Mouse (Mus musculus): ENCODE results near the gene Bbc3. TPM values are rescaled to one million over a fixed set of nuclear protein-coding genes. Genes with fewer than 3 reads are reported as not detected.

Gene Bbc3
- polyA plus RNA-seq, 1 experiment from 2014 or later: 7.4 TPM

DNA sequence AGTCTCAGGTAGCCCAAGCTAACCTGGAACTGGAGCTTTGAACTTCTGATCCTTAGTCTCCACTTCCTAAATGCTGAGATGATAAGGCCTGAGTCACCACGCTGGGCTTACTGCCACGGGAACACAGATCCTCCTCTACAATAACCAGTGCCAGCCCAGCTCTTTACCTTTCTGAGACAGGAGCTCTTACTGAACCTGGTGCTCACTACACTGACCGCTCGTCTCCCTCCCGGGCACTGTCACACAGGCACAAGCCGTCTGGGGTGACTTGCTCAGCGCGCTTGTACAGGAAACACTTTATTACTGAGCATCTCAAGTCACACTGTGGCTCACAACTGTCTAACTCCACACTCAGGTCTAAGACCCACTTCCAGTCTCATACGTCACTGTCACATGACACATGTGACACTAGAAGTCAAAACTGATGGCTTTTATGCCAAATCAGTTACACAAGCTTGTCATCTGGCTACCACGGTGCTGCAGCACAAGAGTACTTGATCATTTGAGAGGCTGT is 58.0 kb downstream of the Bbc3 start:
- Histone ChIP-seq H3K4me3 (no peak overlapping the region), H3K27ac (no peak overlapping the region), H3K27me3 (no peaks in the 10 kb centered on the region), H3K9me3 (no peaks in the 10 kb centered on the region), H3K36me3 (peaks cover 88% of the 10 kb centered on the region), H3K9ac (no peak overlapping the region), H3K4me1 (no peaks in the 10 kb centered on the region), H3K4me2 (replicated peaks) (no peak overlapping the region)
- 79% methylated on average over 10 of the region's 10 CpGs for WGBS
- ATAC-seq (ENCODE audit: insufficient number of reproducible peaks, insufficient read depth, low FRiP score, low TSS enrichment): no peak

DNA sequence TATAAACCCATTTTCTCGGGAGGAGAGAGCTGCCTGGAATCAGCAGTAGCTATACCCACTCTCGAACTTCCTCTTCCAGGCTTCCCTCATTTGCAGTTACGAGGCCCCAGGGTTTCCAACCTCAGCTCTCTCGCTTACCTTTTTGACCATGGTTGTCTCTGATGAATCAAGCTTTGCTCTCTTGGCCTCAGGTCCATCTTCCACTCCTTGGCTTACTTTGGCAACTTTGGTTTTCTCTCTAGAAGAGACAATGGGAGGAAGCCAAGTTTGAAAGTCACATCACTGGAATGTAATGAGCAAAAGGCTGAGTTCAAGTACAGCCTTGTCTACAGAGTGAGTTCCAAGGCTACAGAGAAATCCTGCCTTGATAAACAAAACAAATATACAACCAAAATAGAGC is 58.5 kb downstream of the Bbc3 start:
- no peaks in the 10 kb centered on the region for H3K27me3 ChIP-seq
- 81% methylated on average over 4 of the region's 4 CpGs for WGBS
- H3K9me3 ChIP-seq: no peaks in the 10 kb centered on the region
- no peak overlapping the region for H3K9ac ChIP-seq
- H3K4me2 ChIP-seq (replicated peaks): no peak overlapping the region
- H3K4me1 ChIP-seq: no peaks in the 10 kb centered on the region
- H3K36me3 ChIP-seq: peaks cover 89% of the 10 kb centered on the region
- H3K27ac ChIP-seq: no peak overlapping the region
- no peak for ATAC-seq (ENCODE audit: insufficient number of reproducible peaks, insufficient read depth, low FRiP score, low TSS enrichment)
- H3K4me3 ChIP-seq: no peak overlapping the region

Other genes with a start within 250 kb of the Bbc3 start
- 0.05 and 0.18 TPM in 2 replicates for gene Zfp541, start 246.6 kb upstream of the Bbc3 start, polyA plus RNA-seq (2016; fragmentation: Nextera tagmentation; extraction: Ambion mirVana)
- gene Napa, start 209.9 kb upstream of the Bbc3 start, polyA plus RNA-seq (2016; fragmentation: Nextera tagmentation; extraction: Ambion mirVana): 206 and 217 TPM in 2 replicates
- 38.7 and 41.4 TPM in 2 replicates for gene Kptn, start 188.5 kb upstream of the Bbc3 start, polyA plus RNA-seq (2016; fragmentation: Nextera tagmentation; extraction: Ambion mirVana)
- gene Slc8a2, start 178.6 kb upstream of the Bbc3 start, polyA plus RNA-seq (2016; fragmentation: Nextera tagmentation; extraction: Ambion mirVana): 0.49 and 0.55 TPM in 2 replicates
- 48.8 and 58.5 TPM in 2 replicates for gene Meis3, start 133.3 kb upstream of the Bbc3 start, polyA plus RNA-seq (2016; fragmentation: Nextera tagmentation; extraction: Ambion mirVana)
- 16.6 and 18.2 TPM in 2 replicates for gene Dhx34, start 86.4 kb upstream of the Bbc3 start, polyA plus RNA-seq (2016; fragmentation: Nextera tagmentation; extraction: Ambion mirVana)
- gene C5ar2, start 64.2 kb upstream of the Bbc3 start, polyA plus RNA-seq (2016; fragmentation: Nextera tagmentation; extraction: Ambion mirVana): 0.09 TPM in 1 of 2 replicates, not detected in the other
- gene C5ar1, start 48.9 kb upstream of the Bbc3 start, polyA plus RNA-seq (2016; fragmentation: Nextera tagmentation; extraction: Ambion mirVana): 0.87 and 1.1 TPM in 2 replicates
- 22.8 and 24.8 TPM in 2 replicates for gene Inafm1, start 34.8 kb upstream of the Bbc3 start, polyA plus RNA-seq (2016; fragmentation: Nextera tagmentation; extraction: Ambion mirVana)
- 45.7 and 49.2 TPM in 2 replicates for gene Ccdc9, start 21.6 kb upstream of the Bbc3 start, polyA plus RNA-seq (2016; fragmentation: Nextera tagmentation; extraction: Ambion mirVana)
- 386 and 405 TPM in 2 replicates for gene Sae1, start 79.4 kb downstream of the Bbc3 start, polyA plus RNA-seq (2016; fragmentation: Nextera tagmentation; extraction: Ambion mirVana)
- gene Zc3h4, start 92.5 kb downstream of the Bbc3 start, polyA plus RNA-seq (2016; fragmentation: Nextera tagmentation; extraction: Ambion mirVana): 25.5 and 26.1 TPM in 2 replicates
- 57.7 and 66.8 TPM in 2 replicates for gene Tmem160, start 144.4 kb downstream of the Bbc3 start, polyA plus RNA-seq (2016; fragmentation: Nextera tagmentation; extraction: Ambion mirVana)
- 0.72 and 0.85 TPM in 2 replicates for gene Npas1, start 169.3 kb downstream of the Bbc3 start, polyA plus RNA-seq (2016; fragmentation: Nextera tagmentation; extraction: Ambion mirVana)

Measured in embryonic facial prominence, embryonic 12.5 days (tissue).